Mouse (Mus musculus): Measurements from ENCODE around the gene Btn1a1. TPM values are rescaled to one million over a fixed set of nuclear protein-coding genes. Genes with fewer than 3 reads are reported as not detected.

The Btn1a1 gene
- polyA plus RNA-seq, 1 experiment: not detected

DNA sequence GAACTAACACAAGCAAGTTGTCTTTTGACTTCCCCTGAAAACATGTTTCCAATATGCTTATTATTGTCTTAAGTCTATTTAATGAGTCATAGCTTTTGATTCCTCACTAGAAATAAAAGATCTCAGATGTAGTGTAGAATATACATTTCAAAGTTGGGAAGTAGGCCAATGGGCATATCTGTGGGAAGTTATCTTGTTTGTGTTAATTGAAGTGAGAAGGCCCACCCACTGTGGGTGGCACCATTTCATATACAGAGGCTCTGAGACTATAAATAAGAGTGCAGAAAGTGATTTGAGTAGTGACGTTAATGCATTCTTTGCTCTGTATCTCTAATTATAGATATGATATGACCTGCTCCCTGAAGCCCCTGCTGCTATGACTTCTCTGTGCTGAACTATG, 25.2 kb upstream of the Btn1a1 start:
- Histone ChIP-seq H3K4me3 (replicated peaks; ENCODE audit: extremely low read depth, low read depth, low read length) (no peak overlapping the region), H3K4me1 (ENCODE audit: control insufficient read depth, insufficient read depth, low read length) (peaks cover 2% of the 10 kb centered on the region; the same call in 1 of the 2 replicates)
- no peak for TF ChIP-seq CTCF (IDR thresholded peaks at IDR 0.05; ENCODE audit: insufficient read depth, low read length)
- TF ChIP-seq POLR2A (IDR thresholded peaks at IDR 0.05; ENCODE audit: borderline replicate concordance, extremely low read depth, low read depth, low read length): no peak
- 75% methylated on average over 1 of the region's 1 CpGs for WGBS
- no peak for DNase-seq

DNA sequence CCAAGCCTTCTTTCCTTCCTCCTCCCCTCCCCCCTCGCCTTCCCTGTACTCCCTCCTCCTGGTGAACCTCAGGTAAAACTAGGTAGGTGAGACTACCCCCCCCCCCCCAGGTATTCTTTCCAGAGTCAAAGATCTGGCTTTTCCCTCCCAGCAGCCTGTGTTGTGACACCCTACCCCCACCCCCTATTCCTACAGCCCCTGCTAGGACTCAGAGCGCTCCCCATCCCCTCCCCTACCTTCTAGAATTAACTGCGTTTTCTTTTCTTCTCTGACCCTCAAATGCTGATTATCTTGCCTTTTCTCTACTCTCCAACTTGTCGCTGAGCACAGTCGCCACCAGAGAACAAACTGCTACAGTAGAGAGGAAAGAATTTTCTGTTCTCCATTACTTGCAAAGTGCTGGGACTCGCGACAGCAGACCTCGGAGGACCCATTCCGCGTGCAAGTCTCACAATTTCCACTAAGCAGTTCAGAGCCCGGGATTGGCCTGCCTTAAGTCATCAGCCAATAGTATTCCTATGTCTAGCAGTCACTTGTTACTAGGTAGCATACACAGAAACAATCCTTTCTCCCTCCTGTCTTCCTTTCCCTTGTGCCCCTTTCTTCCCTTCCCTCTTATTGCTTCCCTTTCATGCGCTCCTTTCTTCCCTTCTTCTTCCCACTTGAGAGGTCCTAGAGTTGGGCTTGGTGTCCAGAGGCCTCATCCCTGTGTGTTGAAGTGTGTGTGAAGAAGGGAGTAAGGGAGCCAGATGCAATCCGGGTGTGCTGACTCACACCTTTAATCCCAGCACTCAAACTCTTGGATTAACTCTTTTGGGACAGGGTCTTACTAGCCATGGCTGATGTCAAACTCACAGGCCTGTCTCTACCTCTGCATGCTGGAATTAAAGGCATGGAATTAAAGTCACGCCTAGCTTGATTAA, 23.0 kb upstream of the Btn1a1 start, which contains the start of gene Btn2a2:
Gene Btn2a2 (minus strand): TSS at position 458 of the 923 bp plus-strand sequence.
- H3K4me1 ChIP-seq (ENCODE audit: control insufficient read depth, insufficient read depth, low read length): peaks cover 2% of the 10 kb centered on the region; the same call in 1 of the 2 replicates
- no peak for TF ChIP-seq CTCF (IDR thresholded peaks at IDR 0.05; ENCODE audit: insufficient read depth, low read length)
- DNase-seq: no peak
- WGBS: 6% methylated on average over 13 of the region's 14 CpGs
- peak within 1 kb of the TSS; percentile 27 for H3K4me3 ChIP-seq (replicated peaks; ENCODE audit: extremely low read depth, low read depth, low read length)

- TF ChIP-seq POLR2A (IDR thresholded peaks at IDR 0.05; ENCODE audit: borderline replicate concordance, extremely low read depth, low read depth, low read length): no peak
- TF ChIP-seq CTCF (IDR thresholded peaks at IDR 0.05; ENCODE audit: insufficient read depth, low read length): no peak
- DNase-seq: no peak
- 47% methylated on average over 5 of the region's 5 CpGs for WGBS
- Histone ChIP-seq H3K4me3 (replicated peaks; ENCODE audit: extremely low read depth, low read depth, low read length) (no peak overlapping the region), H3K4me1 (ENCODE audit: control insufficient read depth, insufficient read depth, low read length) (peaks cover 2% of the 10 kb centered on the region; the same call in 1 of the 2 replicates)
Observed at GRCm38 (mm10) chr13:23485271-23485670, 19.6 kb upstream of the Btn1a1 start.

GRCm38 (mm10) chr13:23483153-23483552, 17.5 kb upstream of the Btn1a1 start:
- 89% methylated on average over 2 of the region's 2 CpGs for WGBS
- TF ChIP-seq POLR2A (IDR thresholded peaks at IDR 0.05; ENCODE audit: borderline replicate concordance, extremely low read depth, low read depth, low read length): no peak
- TF ChIP-seq CTCF (IDR thresholded peaks at IDR 0.05; ENCODE audit: insufficient read depth, low read length): no peak

DNA sequence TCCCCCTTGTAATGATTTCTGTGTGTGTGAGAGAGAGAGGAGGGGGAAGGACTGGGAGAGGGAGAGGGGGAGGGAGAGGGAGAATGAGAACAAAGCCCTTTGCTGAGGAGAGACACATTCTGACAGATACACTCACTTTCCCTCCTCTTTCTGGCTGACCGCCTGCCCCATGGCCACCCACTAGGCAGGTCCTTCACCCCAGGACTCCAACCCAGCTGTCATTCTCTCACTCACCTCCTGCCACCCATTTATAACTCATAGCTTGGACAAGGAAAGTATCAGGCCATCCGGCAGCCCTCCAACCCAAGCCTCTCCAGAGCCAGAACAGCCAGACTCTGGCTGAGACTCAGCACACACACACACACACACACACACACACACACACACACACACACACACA, 10.0 kb upstream of the Btn1a1 start:
- TF ChIP-seq POLR2A (IDR thresholded peaks at IDR 0.05; ENCODE audit: borderline replicate concordance, extremely low read depth, low read depth, low read length): no peak
- no peak for TF ChIP-seq CTCF (IDR thresholded peaks at IDR 0.05; ENCODE audit: insufficient read depth, low read length)
- WGBS: 43% methylated on average over 2 of the region's 2 CpGs
- DNase-seq: no peak

More at GRCm38 (mm10) chr13:23483153-23483552, 17.5 kb upstream of the Btn1a1 start:
- no peak for DNase-seq
- Histone ChIP-seq H3K4me1 (ENCODE audit: control insufficient read depth, insufficient read depth, low read length) (no peaks in the 10 kb centered on the region), H3K4me3 (replicated peaks; ENCODE audit: extremely low read depth, low read depth, low read length) (no peak overlapping the region)

GRCm38 (mm10) chr13:23466911-23467310, 1.2 kb upstream of the Btn1a1 start:
- no peak overlapping the region for H3K4me3 ChIP-seq (replicated peaks; ENCODE audit: extremely low read depth, low read depth, low read length)
- no peak for TF ChIP-seq POLR2A (IDR thresholded peaks at IDR 0.05; ENCODE audit: borderline replicate concordance, extremely low read depth, low read depth, low read length)
- no peak for TF ChIP-seq CTCF (IDR thresholded peaks at IDR 0.05; ENCODE audit: insufficient read depth, low read length)
- peak; percentile 31 for DNase-seq
- 9% methylated on average over 9 of the region's 9 CpGs for WGBS
- peaks cover 3% of the 10 kb centered on the region; the same call in 1 of the 2 replicates for H3K4me1 ChIP-seq (ENCODE audit: control insufficient read depth, insufficient read depth, low read length)

More for the DNA sequence above, 10.0 kb upstream of the Btn1a1 start:
- Histone ChIP-seq H3K4me3 (replicated peaks; ENCODE audit: extremely low read depth, low read depth, low read length) (no peak overlapping the region), H3K4me1 (ENCODE audit: control insufficient read depth, insufficient read depth, low read length) (no peaks in the 10 kb centered on the region)

GRCm38 (mm10) chr13:23466306-23466705, 605 bp upstream of the Btn1a1 start:
- DNase-seq: no peak
- H3K4me3 ChIP-seq (replicated peaks; ENCODE audit: extremely low read depth, low read depth, low read length): no peak overlapping the region
- peaks cover 3% of the 10 kb centered on the region; the same call in 1 of the 2 replicates for H3K4me1 ChIP-seq (ENCODE audit: control insufficient read depth, insufficient read depth, low read length)
- TF ChIP-seq CTCF (IDR thresholded peaks at IDR 0.05; ENCODE audit: insufficient read depth, low read length): no peak
- no peak for TF ChIP-seq POLR2A (IDR thresholded peaks at IDR 0.05; ENCODE audit: borderline replicate concordance, extremely low read depth, low read depth, low read length)
- whole genome bisulfite sequencing: 82% methylated on average over 1 of the region's 1 CpGs

DNA sequence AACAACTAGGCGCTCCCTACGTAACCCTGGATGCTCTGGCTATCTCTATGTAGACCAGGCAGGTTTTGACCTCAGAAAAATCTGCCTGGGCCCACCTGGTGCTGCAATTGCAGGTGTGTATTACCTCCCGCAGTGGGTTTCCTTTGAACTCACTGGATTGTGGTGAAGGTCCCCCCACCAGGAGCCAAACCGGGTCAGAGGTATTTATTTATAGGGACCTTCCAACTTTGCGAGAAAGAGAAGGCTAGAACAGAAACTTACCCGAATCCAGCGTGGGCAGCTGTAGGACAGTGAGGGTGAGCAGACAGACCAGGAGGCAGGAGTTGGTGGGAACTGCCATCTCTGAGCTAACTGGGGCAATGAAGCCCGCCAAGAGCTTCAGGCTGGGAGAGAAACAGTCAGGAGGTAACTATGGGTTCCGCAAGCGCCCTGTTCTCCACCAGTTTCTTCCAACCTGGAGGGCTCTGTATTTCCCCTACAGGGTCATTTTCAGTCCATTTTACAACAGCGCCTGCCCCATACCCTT, 797 bp downstream of the Btn1a1 start:
- DNase-seq: no peak
- TF ChIP-seq CTCF (IDR thresholded peaks at IDR 0.05; ENCODE audit: insufficient read depth, low read length) (no peak), POLR2A (IDR thresholded peaks at IDR 0.05; ENCODE audit: borderline replicate concordance, extremely low read depth, low read depth, low read length) (no peak)
- Histone ChIP-seq H3K4me3 (replicated peaks; ENCODE audit: extremely low read depth, low read depth, low read length) (no peak overlapping the region), H3K4me1 (ENCODE audit: control insufficient read depth, insufficient read depth, low read length) (peaks cover 3% of the 10 kb centered on the region; the same call in 1 of the 2 replicates)
- WGBS: 16% methylated on average over 11 of the region's 11 CpGs

DNA sequence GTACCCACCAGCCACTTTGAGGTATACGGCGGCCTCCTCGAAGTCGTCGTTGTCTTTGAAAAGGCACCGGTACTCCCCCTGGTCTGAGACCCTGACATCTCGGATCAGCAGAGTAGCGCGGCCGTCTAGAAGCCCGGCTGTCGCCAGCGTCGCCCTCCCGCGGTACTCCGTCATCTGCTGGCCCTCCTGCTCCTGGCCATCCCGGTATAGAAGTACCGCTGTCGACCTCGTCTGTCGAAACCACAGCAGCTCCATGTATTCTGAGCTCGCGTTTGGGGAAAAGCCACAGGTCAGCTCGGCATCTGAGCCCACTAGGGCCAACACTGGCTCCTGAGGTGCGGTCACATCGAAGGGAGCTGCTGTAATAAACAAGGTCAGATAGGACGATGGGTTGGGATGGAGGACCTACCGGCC, 1.5 kb downstream of the Btn1a1 start:
- Histone ChIP-seq H3K4me1 (ENCODE audit: control insufficient read depth, insufficient read depth, low read length) (peaks cover 3% of the 10 kb centered on the region; the same call in 1 of the 2 replicates), H3K4me3 (replicated peaks; ENCODE audit: extremely low read depth, low read depth, low read length) (peak overlapping the region; percentile 83)
- TF ChIP-seq POLR2A (IDR thresholded peaks at IDR 0.05; ENCODE audit: borderline replicate concordance, extremely low read depth, low read depth, low read length) (no peak), CTCF (IDR thresholded peaks at IDR 0.05; ENCODE audit: insufficient read depth, low read length) (no peak)
- WGBS: under 1% methylated on average over 29 of the region's 29 CpGs
- peak; percentile 41 for DNase-seq
